Mouse (Mus musculus) bone marrow, adult 2 months (tissue): ENCODE measurements around the gene Sema3c.

Experiments
- CTCF ChIP-seq: fragments of 200-500 bp; IDR thresholded peaks from 2 replicates; pipeline ENCODE4 v1.5.1; 2011; ENCODE audit warnings: low read length, control low read depth; ENCODE audit not compliant: control insufficient read depth, insufficient read depth
- POLR2A ChIP-seq: fragments of 200-500 bp; IDR thresholded peaks from 2 replicates; pipeline ENCODE4 v1.6.1; 2011; ENCODE audit warnings: low read depth, mild to moderate bottlenecking, control low read depth, low read length, borderline replicate concordance; ENCODE audit not compliant: control insufficient read depth

DNA sequence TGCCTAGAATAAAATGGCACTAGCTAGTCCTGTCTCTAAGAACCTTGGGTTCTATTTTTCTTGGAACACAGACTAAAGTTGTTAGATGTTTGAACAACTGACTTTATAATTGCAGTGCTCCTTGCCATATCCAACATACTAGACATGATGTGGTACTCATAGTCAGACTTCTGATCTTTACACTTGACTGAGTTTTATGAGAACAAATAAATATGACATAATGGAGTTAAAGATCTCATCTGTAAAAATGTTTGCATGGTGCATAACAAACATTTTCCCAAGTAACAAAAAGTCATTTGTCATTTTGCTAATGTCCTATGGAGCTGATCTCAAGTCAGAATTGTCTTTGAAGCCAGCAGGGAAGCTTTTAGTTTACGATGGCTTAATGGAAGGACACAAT, 141.1 kb downstream of the Sema3c start:
- TF ChIP-seq CTCF = no peak
- no peak for TF ChIP-seq POLR2A
